Mouse (Mus musculus): ENCODE results near the gene Rexo1.

- TF ChIP-seq POLR2A (IDR thresholded peaks at IDR 0.05; ENCODE audit: borderline replicate concordance, extremely low read depth, insufficient read depth, insufficient read length, poor library complexity, severe bottlenecking) = no peak
- TF ChIP-seq CTCF (IDR thresholded peaks at IDR 0.05; ENCODE audit: borderline replicate concordance, extremely low read depth, insufficient read depth, insufficient read length) = no peak
Measured at GRCm38 (mm10) chr10:80604001-80604509, 42.7 kb upstream of the Rexo1 start.

Measured in brain, embryonic 14.5 days (tissue).